Mouse (Mus musculus) central nervous system, embryonic 18 days (tissue): ENCODE data around the gene Hsd17b13. TPM values are rescaled to one million over a fixed set of nuclear protein-coding genes. Genes with fewer than 3 reads are reported as not detected.

Experiments
- polyA plus RNA-seq: library from polyadenylated mRNA; depleted of rRNA; stranded (reverse); fragments of >200 nt; gene quantifications from 2 replicates; pipeline ENCODE4 v1.2.3, GENCODE M21; 2012; rRNA removed

Gene Hsd17b13
- 0.04 TPM in 1 of 2 replicates, not detected in the other for polyA plus RNA-seq

DNA sequence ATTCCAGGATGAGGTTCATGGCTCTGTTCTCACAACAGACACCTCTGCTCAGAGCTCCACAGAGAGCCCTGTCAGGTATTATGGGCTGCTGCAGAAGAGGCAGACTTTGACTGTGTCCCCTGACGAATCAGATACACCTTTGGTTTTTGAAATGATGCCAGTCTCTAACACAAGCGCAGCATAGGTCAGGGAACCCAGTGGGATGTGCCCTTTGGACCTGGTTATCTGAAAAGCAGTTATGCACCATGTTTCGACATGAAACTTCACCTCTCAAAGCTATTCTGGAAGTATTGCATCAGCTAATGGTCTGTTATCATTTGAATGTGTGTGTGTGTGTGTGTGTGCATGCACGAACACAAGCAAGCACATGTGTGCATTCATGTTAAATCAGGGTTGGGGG, at the start of gene Hsd17b13:
Gene Hsd17b13 (minus strand): TSS at position 114 of the 400 bp plus-strand sequence.

GRCm38 (mm10) chr5:104021597-104022378, 44.6 kb upstream of the Hsd17b13 start, which contains the start of gene Hsd17b11:
Gene Hsd17b11 (minus strand): TSS chr5:104021919.

GRCm38 (mm10) chr5:103910748-103911409, 66.3 kb downstream of the Hsd17b13 start, which contains the start of gene Klhl8:
Gene Klhl8 (minus strand): TSS chr5:103911259.

Other genes with a start within 250 kb of the Hsd17b13 start
- gene Klhl8, start 66.2 kb downstream of the Hsd17b13 start, polyA plus RNA-seq = 46.2 and 47.2 TPM in 2 replicates
- 16.9 and 18.0 TPM in 2 replicates for gene Hsd17b11, start 44.5 kb upstream of the Hsd17b13 start, polyA plus RNA-seq
- 55.7 and 56.2 TPM in 2 replicates for gene Nudt9, start 68.9 kb upstream of the Hsd17b13 start, polyA plus RNA-seq
- gene Gm17660, start 100.2 kb upstream of the Hsd17b13 start, polyA plus RNA-seq = 0.19 TPM in 1 of 2 replicates, not detected in the other
- 282 and 331 TPM in 2 replicates for gene Sparcl1, start 136.3 kb upstream of the Hsd17b13 start, polyA plus RNA-seq
- gene Dspp, start 193.3 kb upstream of the Hsd17b13 start, polyA plus RNA-seq = 0.03 TPM in 1 of 2 replicates, not detected in the other
- gene Dmp1, start 225.2 kb upstream of the Hsd17b13 start, polyA plus RNA-seq = 0.09 and 2.5 TPM in 2 replicates